Mouse (Mus musculus): Measurements from ENCODE around the gene Gm8206. TPM values are rescaled to one million over a fixed set of nuclear protein-coding genes. Genes with fewer than 3 reads are reported as not detected.

Gm8206 gene
- not detected for polyA plus RNA-seq (2014; fragmentation: Illumina TruSeq; extraction: RNeasy Lipid Tissue Mini Kit (QIAGEN cat#74804); ENCODE audit: low read depth, low replicate concordance)

DNA sequence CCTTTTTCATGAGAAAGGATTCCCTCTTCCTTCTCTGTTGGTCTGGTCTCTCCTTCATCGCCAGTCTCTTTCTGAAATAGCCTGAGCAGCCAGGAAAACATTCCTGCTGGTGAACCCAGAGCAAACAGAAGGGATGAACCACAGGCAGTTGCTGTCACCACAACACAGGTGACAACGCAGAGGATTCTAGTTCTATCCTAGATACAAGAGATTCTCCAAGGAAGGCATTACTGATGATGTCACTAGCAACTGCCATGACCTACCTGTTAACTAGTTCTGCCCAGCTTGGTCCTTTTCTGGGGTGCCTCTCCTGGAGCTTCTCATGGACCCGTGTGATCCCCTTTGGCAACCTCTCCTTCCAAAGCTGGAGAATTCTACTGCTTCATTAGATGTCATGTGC, at the start of gene Gm8206:
Gene Gm8206, minus strand, starts transcription at position 101 of the 400 bp plus-strand sequence.

DNA sequence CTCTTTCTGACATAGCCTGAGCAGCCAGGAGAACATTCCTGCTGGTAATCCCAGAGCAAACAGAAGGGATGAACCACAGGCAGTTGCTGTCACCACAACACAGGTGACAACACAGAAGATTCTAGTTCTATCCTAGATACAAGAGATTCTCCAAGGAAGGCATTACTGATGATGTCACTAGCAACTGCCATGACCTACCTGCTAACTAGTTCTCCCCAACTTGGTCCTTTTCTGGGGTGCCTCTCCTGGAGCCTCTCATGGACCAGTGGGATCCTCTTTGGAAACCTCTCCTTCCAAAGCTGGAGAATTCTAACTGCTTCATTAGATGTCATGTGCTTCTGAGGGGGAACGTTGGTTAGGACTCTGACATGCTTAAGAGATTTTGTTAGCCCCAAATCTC, 32.0 kb upstream of the Gm8206 start, which contains the start of gene Gm3476:
Gene Gm3476, minus strand, starts transcription at position 101 of the 400 bp plus-strand sequence.

DNA sequence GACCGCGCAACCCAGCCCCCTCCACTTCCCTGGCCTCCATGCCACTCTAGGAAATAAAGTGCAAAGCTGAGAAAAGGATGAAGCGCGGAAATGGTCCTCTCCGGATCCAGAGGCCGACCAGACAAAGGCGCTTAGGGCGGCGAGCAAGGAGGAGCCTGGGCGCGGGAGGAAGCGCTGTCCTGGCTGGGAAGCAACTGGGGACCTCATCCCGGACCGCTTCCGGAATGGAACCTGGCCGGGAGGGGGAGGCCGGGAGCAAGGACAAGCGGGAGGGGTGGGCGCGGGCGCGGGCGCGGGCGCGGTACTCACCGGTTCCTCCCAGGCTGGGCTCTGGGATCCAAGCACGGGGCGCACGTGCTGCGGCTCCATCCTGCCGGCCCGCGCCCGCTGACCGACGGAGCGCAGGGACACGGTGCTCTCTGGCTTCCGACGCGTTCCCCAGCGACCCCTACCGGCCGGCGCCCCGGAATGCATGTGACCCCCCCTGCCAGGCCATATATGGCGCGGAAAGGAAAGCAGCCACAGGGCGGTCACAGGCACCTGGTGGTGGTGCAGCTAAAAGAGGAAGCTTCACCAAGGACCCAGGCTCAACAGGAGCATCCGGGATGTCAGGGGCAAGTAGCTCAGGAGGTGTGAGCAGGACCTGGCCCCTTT, 14.7 kb upstream of the Gm8206 start, which contains the start of gene Gm3468:
Gene Gm3468, minus strand, starts transcription at position 394 of the 654 bp plus-strand sequence.

DNA sequence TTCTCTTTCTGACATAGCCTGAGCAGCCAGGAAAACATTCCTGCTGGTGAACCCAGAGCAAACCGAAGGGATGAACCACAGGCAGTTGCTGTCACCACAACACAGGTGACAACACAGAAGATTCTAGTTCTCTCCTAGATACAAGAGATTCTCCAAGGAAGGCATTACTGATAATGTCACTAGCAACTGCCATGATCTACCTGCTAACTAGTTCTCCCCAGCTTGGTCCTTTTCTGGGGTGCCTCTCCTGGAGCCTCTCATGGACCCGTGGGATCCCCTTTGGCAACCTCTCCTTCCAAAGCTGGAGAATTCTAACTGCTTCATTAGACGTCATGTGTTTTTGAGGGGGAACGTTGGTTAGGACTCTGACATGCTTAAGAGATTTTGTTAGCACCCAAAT, 35.6 kb downstream of the Gm8206 start, which contains the start of gene Gm6337:
Gene Gm6337, minus strand, starts transcription at position 101 of the 400 bp plus-strand sequence.

DNA sequence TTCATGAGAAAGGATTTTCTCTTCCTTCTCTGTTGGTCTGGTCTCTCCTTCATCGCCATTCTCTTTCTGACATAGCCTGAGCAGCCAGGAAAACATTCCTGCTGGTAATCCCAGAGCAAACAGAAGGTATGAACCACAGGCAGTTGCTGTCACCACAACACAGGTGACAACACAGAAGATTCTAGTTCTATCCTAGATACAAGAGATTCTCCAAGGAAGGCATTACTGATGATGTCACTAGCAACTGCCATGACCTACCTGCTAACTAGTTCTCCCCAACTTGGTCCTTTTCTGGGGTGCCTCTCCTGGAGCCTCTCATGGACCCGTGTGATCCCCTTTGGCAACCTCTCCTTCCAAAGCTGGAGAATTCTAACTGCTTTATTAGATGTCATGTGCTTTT, 114.7 kb downstream of the Gm8206 start, which contains the start of gene Gm3453:
Gene Gm3453, minus strand, starts transcription at position 101 of the 400 bp plus-strand sequence.

Other genes with a start within 250 kb of the Gm8206 start
- gene Gm8237, start 213.6 kb downstream of the Gm8206 start, polyA plus RNA-seq (2014; fragmentation: Illumina TruSeq; extraction: RNeasy Lipid Tissue Mini Kit (QIAGEN cat#74804); ENCODE audit: low read depth, low replicate concordance) = not detected
- 0.76 TPM for gene Gm3248, start 132.2 kb downstream of the Gm8206 start, polyA plus RNA-seq (2014; fragmentation: Illumina TruSeq; extraction: RNeasy Lipid Tissue Mini Kit (QIAGEN cat#74804); ENCODE audit: low read depth, low replicate concordance)
- not detected for gene Gm3453, start 114.8 kb downstream of the Gm8206 start, polyA plus RNA-seq (2014; fragmentation: Illumina TruSeq; extraction: RNeasy Lipid Tissue Mini Kit (QIAGEN cat#74804); ENCODE audit: low read depth, low replicate concordance)
- gene Gm6337, start 35.7 kb downstream of the Gm8206 start, polyA plus RNA-seq (2014; fragmentation: Illumina TruSeq; extraction: RNeasy Lipid Tissue Mini Kit (QIAGEN cat#74804); ENCODE audit: low read depth, low replicate concordance) = not detected
- 0.58 TPM for gene Gm3468, start 14.7 kb upstream of the Gm8206 start, polyA plus RNA-seq (2014; fragmentation: Illumina TruSeq; extraction: RNeasy Lipid Tissue Mini Kit (QIAGEN cat#74804); ENCODE audit: low read depth, low replicate concordance)
- not detected for gene Gm3476, start 31.9 kb upstream of the Gm8206 start, polyA plus RNA-seq (2014; fragmentation: Illumina TruSeq; extraction: RNeasy Lipid Tissue Mini Kit (QIAGEN cat#74804); ENCODE audit: low read depth, low replicate concordance)
- gene Gm21560, start 125.3 kb upstream of the Gm8206 start, polyA plus RNA-seq (2014; fragmentation: Illumina TruSeq; extraction: RNeasy Lipid Tissue Mini Kit (QIAGEN cat#74804); ENCODE audit: low read depth, low replicate concordance) = not detected
- gene Gm3411, start 193.3 kb upstream of the Gm8206 start, polyA plus RNA-seq (2014; fragmentation: Illumina TruSeq; extraction: RNeasy Lipid Tissue Mini Kit (QIAGEN cat#74804); ENCODE audit: low read depth, low replicate concordance) = not detected
- gene Gm21103, start 210.9 kb upstream of the Gm8206 start, polyA plus RNA-seq (2014; fragmentation: Illumina TruSeq; extraction: RNeasy Lipid Tissue Mini Kit (QIAGEN cat#74804); ENCODE audit: low read depth, low replicate concordance) = not detected
- gene Gm3618, start 249.7 kb upstream of the Gm8206 start, polyA plus RNA-seq (2014; fragmentation: Illumina TruSeq; extraction: RNeasy Lipid Tissue Mini Kit (QIAGEN cat#74804); ENCODE audit: low read depth, low replicate concordance) = not detected